Mouse (Mus musculus) kidney, adult 18-20 months (tissue): ENCODE measurements around the gene B4galnt2.
"Not testable (repeated sequence)": the region's sequence is repeated elsewhere in the genome, so short reads cannot be mapped to it uniquely, and the experiment has no call there.

Experiments
- DNase-seq: peaks from one replicate; pipeline ENCODE4 v3.0.0; 2021

The B4galnt2 gene

GRCm38 (mm10) chr11:95890462-95891051, 24.1 kb downstream of the B4galnt2 start:
- DNase-seq: no peak

DNA sequence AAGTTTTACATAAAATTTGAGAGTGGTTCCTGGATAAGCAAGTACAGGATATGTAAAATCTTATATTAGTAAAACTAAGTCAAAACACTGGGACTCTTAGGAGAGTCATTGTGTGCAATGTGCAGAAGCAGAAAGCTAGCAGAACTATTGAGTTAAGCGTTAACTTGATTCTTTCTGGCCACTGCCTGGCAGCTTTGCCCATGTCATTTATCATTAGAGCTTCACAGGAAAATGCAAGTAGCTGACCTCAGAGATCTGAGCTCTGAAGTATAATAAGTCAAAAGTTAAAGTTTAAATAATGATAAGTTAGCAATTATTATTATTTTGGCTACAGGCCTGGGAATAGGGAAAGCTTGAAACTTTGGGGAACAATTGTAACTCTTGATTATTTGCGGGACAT, 34.8 kb downstream of the B4galnt2 start:
- not testable (repeated sequence) for DNase-seq

DNA sequence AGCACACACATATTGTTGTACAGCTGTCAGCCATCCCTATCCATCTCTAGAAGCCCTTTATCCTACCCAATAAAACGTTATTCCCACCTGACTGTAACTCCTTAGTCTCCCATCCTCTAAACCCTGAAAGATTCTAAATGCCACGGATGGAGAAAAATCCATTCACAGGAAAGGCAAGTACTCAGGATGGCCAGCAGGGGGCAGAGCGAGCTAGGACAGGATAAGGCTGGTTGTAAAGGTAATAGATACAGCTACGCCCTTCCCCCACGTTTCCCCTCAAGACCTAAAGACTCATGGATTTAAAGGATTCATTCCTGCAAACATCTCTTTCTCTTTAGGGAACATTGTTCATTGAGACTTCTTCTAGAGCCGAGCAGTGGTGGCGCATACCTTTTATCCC, 38.4 kb downstream of the B4galnt2 start:
- DNase-seq: peak; percentile 52

- DNase-seq: no peak
Observed at GRCm38 (mm10) chr11:95875804-95876203, 38.9 kb downstream of the B4galnt2 start.

DNA sequence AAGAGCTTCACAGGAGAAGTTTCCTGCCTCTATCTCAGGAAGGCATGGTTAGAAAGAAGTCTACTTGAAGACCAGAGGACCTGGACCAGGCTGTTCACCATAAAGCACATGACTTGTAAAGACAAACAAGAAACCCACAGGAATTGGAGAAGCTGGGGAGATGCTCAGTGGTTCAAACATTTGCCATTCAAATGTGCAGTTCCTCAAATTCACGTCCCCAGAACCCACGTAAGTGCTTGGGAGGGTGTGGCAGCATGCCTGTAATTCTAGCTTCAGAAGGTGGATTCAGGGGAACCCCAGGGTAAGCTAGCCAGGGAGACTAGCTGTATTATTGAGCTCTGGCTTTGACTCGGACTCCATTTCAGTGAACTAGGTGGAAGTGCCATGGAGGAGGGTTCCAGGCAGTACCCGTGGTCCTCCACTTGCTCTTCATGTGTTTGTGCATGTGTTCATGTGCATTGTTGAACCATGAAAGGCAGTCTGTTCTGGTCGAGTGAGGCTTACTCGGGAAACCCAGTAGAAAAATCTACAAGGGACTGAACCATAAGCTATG, 44.7 kb downstream of the B4galnt2 start:
- DNase-seq: no peak

DNA sequence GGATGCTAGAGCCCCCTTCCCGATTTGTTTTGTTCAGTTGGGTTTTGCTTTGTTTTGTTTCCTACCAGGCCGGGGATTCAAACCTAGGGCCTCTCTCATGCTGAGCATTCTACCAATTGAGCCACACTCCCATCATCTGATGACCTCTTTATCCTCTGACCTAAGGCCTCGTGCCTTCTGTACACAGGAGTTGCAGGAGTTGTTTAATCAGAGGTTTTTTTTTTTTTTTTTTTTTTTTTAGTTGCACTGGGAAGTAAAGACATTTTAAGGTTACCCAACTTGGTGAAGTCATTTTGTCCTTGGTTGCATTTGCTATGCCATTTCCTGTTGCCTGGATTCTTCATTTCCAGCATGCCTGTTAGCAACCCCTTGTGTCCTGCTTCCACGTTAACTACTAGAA, 45.2 kb downstream of the B4galnt2 start:
- no peak for DNase-seq

DNA sequence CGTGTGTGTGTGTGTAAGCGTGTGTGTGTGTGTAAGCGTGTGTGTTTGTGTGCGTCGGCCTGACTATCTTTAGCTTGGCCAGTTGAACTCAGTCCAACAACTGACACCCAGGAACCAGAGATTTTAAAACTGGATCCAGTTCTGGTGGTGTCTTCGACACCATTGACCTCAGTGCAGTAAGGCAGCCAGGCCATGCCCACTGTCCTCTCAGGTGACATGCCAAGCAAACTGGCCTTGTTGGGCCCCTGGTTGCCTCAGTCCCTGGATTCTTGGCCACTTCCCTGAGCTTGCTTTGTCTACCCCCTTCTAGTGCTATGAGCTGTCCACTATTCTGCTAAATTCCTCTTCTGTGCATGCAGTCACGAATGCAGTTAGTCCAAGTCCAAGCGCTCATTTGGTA, 53.3 kb downstream of the B4galnt2 start:
- DNase-seq: no peak

GRCm38 (mm10) chr11:95860071-95860490, 54.6 kb downstream of the B4galnt2 start:
- no peak for DNase-seq

GRCm38 (mm10) chr11:95859468-95859855, 55.2 kb downstream of the B4galnt2 start:
- DNase-seq: no peak

GRCm38 (mm10) chr11:95858528-95859467, 55.9 kb downstream of the B4galnt2 start:
- DNase-seq: peak; percentile 98

DNA sequence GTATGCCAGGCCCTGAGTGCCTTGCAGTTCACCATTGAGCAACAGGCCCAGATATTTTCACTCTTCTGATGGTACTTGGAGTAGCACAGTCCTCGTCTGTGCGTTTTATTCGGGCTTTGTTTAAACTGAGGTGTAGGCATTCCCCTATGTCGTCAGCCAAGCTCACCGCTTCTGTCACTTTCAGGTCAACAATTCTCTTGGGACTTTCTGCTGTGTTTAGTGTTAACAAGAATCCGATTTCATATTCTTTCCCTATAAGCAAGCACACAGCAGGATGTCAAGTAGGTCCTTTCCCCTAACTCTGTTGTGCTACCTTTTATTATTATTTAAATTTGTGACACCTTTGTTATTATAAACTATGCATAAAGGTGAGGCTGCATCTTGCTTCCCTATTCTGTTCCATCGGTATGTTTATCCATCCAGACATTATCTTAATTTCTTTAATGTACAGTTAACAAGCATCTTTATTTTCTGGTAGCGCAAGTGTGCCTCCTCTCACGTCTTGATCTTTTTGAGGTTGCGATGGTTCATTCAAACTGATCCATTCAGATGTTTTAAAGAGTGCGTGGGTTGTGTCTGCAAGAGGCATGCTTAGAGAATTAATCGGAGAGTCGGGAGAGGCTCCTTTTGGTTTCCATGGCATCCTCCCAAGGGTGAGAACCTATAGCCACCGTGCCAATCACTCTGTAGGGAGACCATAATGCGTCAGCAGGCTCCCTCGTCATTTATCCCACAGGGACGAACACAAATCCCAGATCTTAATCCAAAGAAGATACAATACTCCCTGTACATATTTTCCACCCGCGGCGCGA, 56.8 kb downstream of the B4galnt2 start:
- no peak for DNase-seq

DNA sequence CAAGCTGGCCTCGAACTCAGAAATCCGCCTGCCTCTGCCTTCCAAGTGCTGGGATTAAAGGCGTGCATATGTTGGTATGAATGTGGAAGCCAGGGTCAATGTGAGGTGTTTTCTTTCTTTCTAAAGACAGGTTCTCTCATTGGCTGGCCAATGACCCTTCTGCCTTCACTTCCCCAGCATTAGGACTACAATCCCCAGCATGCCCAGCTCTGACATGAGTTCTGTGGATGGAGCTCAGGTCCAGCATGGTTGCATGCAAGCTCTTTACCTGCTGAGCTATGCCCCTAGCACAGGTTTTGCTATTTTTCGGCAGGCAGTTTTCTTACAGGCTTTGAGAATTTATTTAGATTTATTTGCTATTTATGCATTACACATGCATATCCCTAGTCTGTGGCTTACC, 57.4 kb downstream of the B4galnt2 start:
- DNase-seq: no peak

GRCm38 (mm10) chr11:95853684-95854083, 61.0 kb downstream of the B4galnt2 start:
- peak; percentile 81 for DNase-seq

- no peak for DNase-seq
Observed at GRCm38 (mm10) chr11:95850898-95851297, 63.8 kb downstream of the B4galnt2 start.

DNA sequence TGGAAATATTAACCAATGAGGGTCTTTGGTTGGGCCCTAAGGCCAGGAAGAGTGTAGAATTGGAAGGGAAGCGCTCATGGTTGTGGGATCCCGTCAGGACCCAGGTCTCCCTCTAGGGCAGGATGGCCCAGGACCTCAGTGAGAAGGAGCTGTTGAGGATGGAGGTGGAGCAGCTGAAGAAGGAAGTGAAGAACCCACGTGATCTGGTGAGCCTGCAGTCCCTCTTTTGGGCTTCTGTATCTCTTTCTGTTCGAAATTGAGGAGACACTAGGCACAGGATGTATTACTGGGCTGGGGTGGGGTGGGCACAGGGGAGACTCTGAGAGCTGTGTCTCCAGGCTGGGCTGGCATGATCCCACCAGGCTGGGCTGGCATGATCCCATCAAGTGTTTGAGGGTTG, 69.8 kb downstream of the B4galnt2 start:
- DNase-seq: no peak

DNA sequence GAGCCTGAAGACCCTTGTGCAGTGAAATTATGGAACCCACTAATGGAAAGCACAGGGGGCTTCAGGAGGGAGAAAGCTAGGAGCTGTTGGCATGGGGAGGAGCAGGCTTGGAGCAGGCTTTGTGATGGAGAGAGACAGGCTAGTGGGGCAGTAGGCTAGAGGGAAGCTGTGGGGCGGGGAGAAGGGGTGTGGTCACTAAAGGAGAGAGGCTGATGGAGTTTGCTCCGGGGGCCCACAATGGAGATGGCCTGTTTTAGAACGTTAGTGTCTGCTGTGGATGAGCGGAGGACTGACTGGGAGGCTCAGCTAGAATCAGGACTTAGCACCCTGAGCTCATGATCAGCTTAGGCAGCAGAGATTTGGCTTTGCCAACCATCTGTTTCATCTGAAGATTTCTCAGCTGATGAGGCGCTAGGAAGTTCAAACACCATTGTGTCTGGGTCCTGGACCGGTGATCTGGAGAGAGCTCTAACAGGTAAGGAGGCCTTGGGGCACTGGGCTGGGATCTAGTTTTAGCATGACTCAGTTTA, 71.2 kb downstream of the B4galnt2 start:
- DNase-seq: no peak

DNA sequence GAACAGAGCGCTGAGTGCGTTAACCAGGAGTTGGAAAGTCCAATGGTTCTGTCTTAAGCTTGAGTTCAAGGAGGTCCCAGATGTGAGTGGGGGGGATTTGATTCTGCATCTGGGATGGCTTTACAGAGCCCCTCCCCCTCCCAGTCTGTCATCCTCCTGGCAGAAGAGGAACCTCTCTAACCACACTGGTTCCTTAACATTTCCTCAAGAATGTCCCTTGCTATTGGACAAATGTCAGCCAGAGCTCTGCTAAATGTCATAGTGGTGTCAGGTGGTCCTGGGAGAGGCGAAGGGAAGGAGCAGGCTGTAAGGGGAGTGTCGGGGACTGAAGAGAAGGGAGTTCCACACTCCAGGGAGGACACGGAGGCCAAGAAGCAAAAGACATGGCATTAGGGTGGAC, 71.7 kb downstream of the B4galnt2 start:
- no peak for DNase-seq

- DNase-seq: peak; percentile 60
Observed at GRCm38 (mm10) chr11:95842074-95842681, 72.5 kb downstream of the B4galnt2 start, which contains the start of gene Abi3. TSS of gene Abi3 (minus strand) at chr11:95842476.

GRCm38 (mm10) chr11:95841498-95841830, 73.2 kb downstream of the B4galnt2 start:
- DNase-seq: no peak

DNA sequence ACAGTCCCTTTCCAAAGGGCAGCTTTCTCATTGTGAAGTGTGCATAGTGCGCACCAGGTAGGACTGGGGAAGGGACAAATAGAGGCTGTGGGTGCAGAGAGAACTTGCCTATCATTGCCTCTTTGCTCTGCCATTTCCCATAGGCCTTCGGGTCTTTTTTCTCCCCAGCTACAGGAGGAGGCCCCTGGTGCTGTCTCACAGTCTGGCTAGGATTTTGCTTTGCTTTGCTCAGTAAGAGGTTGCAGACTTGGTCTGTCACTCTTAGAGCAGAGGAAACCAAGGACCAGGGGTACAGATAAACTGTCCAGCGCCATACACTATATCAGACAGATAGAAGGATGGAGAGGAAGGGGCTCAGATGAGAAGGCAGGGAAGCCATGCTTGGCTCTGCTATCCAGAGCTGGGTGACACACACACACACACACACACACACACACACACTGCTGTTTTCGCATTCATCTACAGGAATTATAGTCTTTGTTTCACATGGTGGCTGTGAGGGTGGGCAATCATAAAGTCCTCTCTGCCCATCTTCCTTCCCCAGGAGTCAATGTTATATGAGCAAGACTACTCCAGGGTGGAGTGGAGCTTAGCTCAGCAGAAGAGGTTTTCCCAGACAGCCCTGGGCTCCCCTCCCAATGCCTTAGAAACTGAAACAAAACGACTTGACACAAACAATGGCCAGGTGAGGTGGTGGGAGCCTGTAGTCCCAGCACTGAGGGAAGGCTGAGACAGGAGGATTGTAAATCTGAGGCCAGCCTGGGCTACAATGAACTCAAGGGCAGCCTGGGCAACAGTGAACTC, 73.8 kb downstream of the B4galnt2 start:
- DNase-seq: no peak
